Comparison of ENCODE assay signal across 8 mouse cellular contexts in the genomic region with DNA sequence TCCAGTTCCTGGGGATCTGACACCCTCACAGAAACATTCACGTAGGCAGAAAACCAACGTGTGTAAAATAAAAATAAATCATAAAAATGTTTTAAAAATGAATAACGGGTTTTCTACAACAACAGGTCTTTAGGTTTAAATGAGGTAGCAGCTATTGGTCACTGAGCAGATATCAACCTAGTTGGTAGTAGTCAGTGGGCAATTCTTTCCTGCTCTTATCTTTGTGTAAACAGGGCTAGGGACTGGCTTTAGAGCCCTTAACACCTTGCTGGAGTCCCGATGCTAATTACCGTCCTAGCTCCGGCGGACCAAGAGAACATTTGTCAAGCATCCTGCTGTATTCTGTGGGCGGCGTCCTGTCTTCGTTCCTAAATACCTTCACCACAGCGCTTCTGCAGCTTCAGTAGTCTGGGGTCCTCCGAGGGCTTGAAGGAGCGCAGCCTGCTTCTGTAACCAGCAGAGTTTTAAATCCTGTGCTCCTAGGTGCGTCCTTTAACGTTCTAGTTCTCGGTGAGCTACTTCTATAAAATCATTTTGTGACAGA. TPM values are rescaled to one million over a fixed set of nuclear protein-coding genes. Genes with fewer than 3 reads are reported as not detected.
A peak's percentile ranks its signal among the peaks of the same experiment; 100 is the strongest.
DNase-seq lines count a peak whose midpoint lies in the region; ATAC-seq and TF ChIP-seq lines count a peak whose summit lies in the region.

No protein-coding gene starts in this region.

- H3K4me2 ChIP-seq in lung, postnatal 0 days (replicated peaks; ENCODE audit: low read depth, low read length): 0 out of 2 replicates have a peak overlapping the region, but pooled peaks have one; percentile 19
- peak overlapping the region; percentile 41 for H3K4me2 ChIP-seq in liver, embryonic 13.5 days

- no peak for TF ChIP-seq CTCF in lung, postnatal 0 days (IDR thresholded peaks at IDR 0.05)

- no peak for TF ChIP-seq EP300 in lung, postnatal 0 days (IDR thresholded peaks at IDR 0.05)

- H3K36me3 ChIP-seq in lung, postnatal 0 days (ENCODE audit: insufficient read depth, low read length): no peaks in the 10 kb centered on the region
- H3K36me3 ChIP-seq in liver, embryonic 13.5 days: no peaks in the 10 kb centered on the region

- H3K9ac ChIP-seq in lung, postnatal 0 days (replicated peaks; ENCODE audit: low read depth): no peak overlapping the region
- no peak overlapping the region for H3K9ac ChIP-seq in liver, embryonic 13.5 days

- H3K4me1 ChIP-seq in lung, postnatal 0 days (ENCODE audit: insufficient read depth, low read depth, low read length): peaks cover 7% of the 10 kb centered on the region; the same call in 1 of the 2 replicates
- H3K4me1 ChIP-seq in liver, embryonic 13.5 days (replicated peaks): no peaks in the 10 kb centered on the region; the same call in 1 of the 2 replicates

- DNase-seq in CD4-positive, CD25-positive, alpha-beta regulatory T cell, adult 2 months (ENCODE audit: low read depth, low spot score): peak; percentile 22
- no peak for DNase-seq in lung, postnatal 0 days (ENCODE audit: low spot score)
- no peak for DNase-seq in lung, postnatal 14 days
- DNase-seq in liver, embryonic 13.5 days: no peak
- no peak for DNase-seq in urinary bladder, postnatal 4 days (ENCODE audit: low spot score in 2 of 2)
- DNase-seq in right cerebral cortex, adult 2 months (ENCODE audit: low spot score in 2 of 2): no peak
- DNase-seq in thymus, postnatal 25 days: no peak

- no peak overlapping the region for H3K27ac ChIP-seq in lung, postnatal 0 days (ENCODE audit: low read length)
- no peak overlapping the region for H3K27ac ChIP-seq in liver, embryonic 13.5 days

- no peaks in the 10 kb centered on the region for H3K9me3 ChIP-seq in lung, postnatal 0 days (ENCODE audit: low read length)
- no peaks in the 10 kb centered on the region for H3K9me3 ChIP-seq in liver, embryonic 13.5 days (replicated peaks)

- ATAC-seq in CD4-positive, CD25-positive, alpha-beta regulatory T cell, adult 4 months: no peak
- no peak for ATAC-seq in lung, postnatal 0 days
- ATAC-seq in liver, embryonic 13.5 days (ENCODE audit: low read depth): no peak

- WGBS in lung, postnatal 0 days: 9% methylated on average over 16 of the region's 16 CpGs
- WGBS in liver, embryonic 13.5 days (ENCODE audit: insufficient replicate concordance): 16% methylated on average over 16 of the region's 16 CpGs

- H3K27me3 ChIP-seq in lung, postnatal 0 days (replicated peaks; ENCODE audit: insufficient read depth, low read length): no peaks in the 10 kb centered on the region
- peaks cover 12% of the 10 kb centered on the region for H3K27me3 ChIP-seq in liver, embryonic 13.5 days

- H3K4me3 ChIP-seq in lung, postnatal 0 days (ENCODE audit: low read depth, low read length): no peak overlapping the region
- no peak overlapping the region for H3K4me3 ChIP-seq in liver, embryonic 13.5 days (replicated peaks)

RNA-seq across cellular contexts. Expression of a gene that starts 0.6 kb away (rescaled TPM):
- polyA plus RNA-seq in CD4-positive, CD25-positive, alpha-beta regulatory T cell, adult 4 months (2017; shearing (Covaris generic)): not detected
- polyA plus RNA-seq in lung, postnatal 0 days (2015; fragmentation: Nextera tagmentation; extraction: Ambion mirVana): 0.31 and 0.61 TPM in 2 replicates
- polyA plus RNA-seq in liver, embryonic 13.5 days (2015; fragmentation: Nextera tagmentation; extraction: Ambion mirVana): 0.12 TPM in 1 of 2 replicates, not detected in the other

RNA-seq across cellular contexts. Expression of a gene that starts 48.8 kb away (rescaled TPM):
- polyA plus RNA-seq in CD4-positive, CD25-positive, alpha-beta regulatory T cell, adult 4 months (2017; shearing (Covaris generic)): not detected
- polyA plus RNA-seq in lung, postnatal 0 days (2015; fragmentation: Nextera tagmentation; extraction: Ambion mirVana): not detected in 2 replicates
- not detected in 2 replicates for polyA plus RNA-seq in liver, embryonic 13.5 days (2015; fragmentation: Nextera tagmentation; extraction: Ambion mirVana)
